Mouse (Mus musculus) gastrocnemius, postnatal 14 days (tissue): ENCODE results near the gene Ccdc82. TPM values are rescaled to one million over a fixed set of nuclear protein-coding genes. Genes with fewer than 3 reads are reported as not detected.
A peak's percentile ranks its signal among the peaks of the same experiment; 100 is the strongest.

ENCODE experiments used
- DNase-seq: peaks from one replicate; pipeline ENCODE4 v3.0.0; 2021; ENCODE audit warnings: mixed read lengths
- intact Hi-C: fragments of 180-260 bp; cut with DNase I; formaldehyde crosslinking; loops from one replicate; pipeline ENCODE4 v1.15.1; 2025; ENCODE audit warnings: low total_unique reads
- total RNA-seq, 2 experiments: library from RNA; stranded (reverse); gene quantifications; 2 replicates each; pipeline ENCODE4 v1.2.3; 2021

Ccdc82 gene
- total RNA-seq, 2 experiments from 2014 or later: 3.4 to 4.3 TPM

GRCm38 (mm10) chr9:13297122-13297667, 50.4 kb downstream of the Ccdc82 start:
- no peak for DNase-seq
- intact Hi-C loops: loop anchor here (5.0 kb wide), 1 partner anchor 355 kb away; no protein-coding TSS in a partner anchor

GRCm38 (mm10) chr9:13297668-13298512, 51.1 kb downstream of the Ccdc82 start, which contains the start of gene Maml2:
Gene Maml2 (plus strand): TSS chr9:13297957.
- intact Hi-C loops: loop anchor here (5.0 kb wide), 1 partner anchor 354 kb away; no protein-coding TSS in a partner anchor
- DNase-seq: peak; percentile 54

GRCm38 (mm10) chr9:13298513-13298878, 51.7 kb downstream of the Ccdc82 start:
- DNase-seq: no peak
- intact Hi-C loops: loop anchor here (5.0 kb wide), 1 partner anchor 354 kb away; no protein-coding TSS in a partner anchor

GRCm38 (mm10) chr9:13299190-13299589, 52.4 kb downstream of the Ccdc82 start:
- intact Hi-C loops: loop anchor here (5.0 kb wide), 1 partner anchor 353 kb away; no protein-coding TSS in a partner anchor
- DNase-seq: no peak

- DNase-seq: peak; percentile 10
- intact Hi-C loops: no loop called here
Observed at GRCm38 (mm10) chr9:13300041-13300441, 53.3 kb downstream of the Ccdc82 start.

GRCm38 (mm10) chr9:13300891-13301782, 54.4 kb downstream of the Ccdc82 start:
- DNase-seq: no peak
- intact Hi-C loops: no loop called here

GRCm38 (mm10) chr9:13302183-13302825, 55.5 kb downstream of the Ccdc82 start:
- DNase-seq: no peak
- intact Hi-C loops: no loop called here

- DNase-seq: no peak
- intact Hi-C loops: no loop called here
Observed at GRCm38 (mm10) chr9:13303099-13303771, 56.5 kb downstream of the Ccdc82 start.

- intact Hi-C loops: no loop called here
- peak; percentile 10 for DNase-seq
Observed at GRCm38 (mm10) chr9:13303976-13304375, 57.2 kb downstream of the Ccdc82 start.

GRCm38 (mm10) chr9:13306471-13306870, 59.7 kb downstream of the Ccdc82 start:
- no peak for DNase-seq
- intact Hi-C loops: no loop called here

GRCm38 (mm10) chr9:13307226-13307625, 60.5 kb downstream of the Ccdc82 start:
- DNase-seq: no peak
- intact Hi-C loops: no loop called here

GRCm38 (mm10) chr9:13308718-13309117, 62.0 kb downstream of the Ccdc82 start:
- no peak for DNase-seq
- intact Hi-C loops: no loop called here

- intact Hi-C loops: no loop called here
- no peak for DNase-seq
Observed at GRCm38 (mm10) chr9:13309807-13310206, 63.1 kb downstream of the Ccdc82 start.

- intact Hi-C loops: no loop called here
- DNase-seq: no peak
Observed at GRCm38 (mm10) chr9:13310236-13310635, 63.5 kb downstream of the Ccdc82 start.

GRCm38 (mm10) chr9:13311094-13311493, 64.3 kb downstream of the Ccdc82 start:
- no peak for DNase-seq
- intact Hi-C loops: no loop called here

GRCm38 (mm10) chr9:13313923-13314322, 67.2 kb downstream of the Ccdc82 start:
- no peak for DNase-seq
- intact Hi-C loops: no loop called here

GRCm38 (mm10) chr9:13314577-13315004, 67.8 kb downstream of the Ccdc82 start:
- no peak for DNase-seq
- intact Hi-C loops: no loop called here

GRCm38 (mm10) chr9:13315393-13315792, 68.6 kb downstream of the Ccdc82 start:
- intact Hi-C loops: no loop called here
- DNase-seq: no peak

GRCm38 (mm10) chr9:13319566-13319965, 72.8 kb downstream of the Ccdc82 start:
- DNase-seq: no peak
- intact Hi-C loops: no loop called here
